Mouse (Mus musculus) thymus, adult 2 months (tissue): Measurements from ENCODE around the gene Mpzl2. TPM values are rescaled to one million over a fixed set of nuclear protein-coding genes. Genes with fewer than 3 reads are reported as not detected.

Experiments
- DNase-seq: peaks from one replicate; pipeline ENCODE4 v3.0.0; 2021
- H3K27ac ChIP-seq: fragments of 200-500 bp; 2 replicates; pipeline ENCODE4 v1.5.1; 2012; ENCODE audit warnings: low read length, control low read depth; ENCODE audit not compliant: control insufficient read depth, insufficient read depth
- H3K27me3 ChIP-seq: fragments of 200-500 bp; 2 replicates; pipeline ENCODE4 v1.6.1; 2012; ENCODE audit warnings: mild to moderate bottlenecking, low read length, moderate library complexity, mixed read lengths; ENCODE audit not compliant: control insufficient read depth, insufficient read depth
- H3K36me3 ChIP-seq: fragments of 200-500 bp; 2 replicates; pipeline ENCODE4 v1.6.1; 2012; ENCODE audit warnings: mild to moderate bottlenecking, low read length, moderate library complexity; ENCODE audit not compliant: control insufficient read depth, insufficient read depth
- H3K4me1 ChIP-seq: fragments of 200-500 bp; replicated peaks from 2 replicates; pipeline ENCODE4 v1.6.1; 2012; ENCODE audit warnings: low read length; ENCODE audit not compliant: control insufficient read depth, insufficient read depth
- H3K4me3 ChIP-seq: fragments of 200-500 bp; 2 replicates; pipeline ENCODE4 v1.5.1; 2012; ENCODE audit warnings: mild to moderate bottlenecking, low read length, control low read depth, moderate library complexity; ENCODE audit not compliant: control insufficient read depth, insufficient read depth
- CTCF ChIP-seq: fragments of 200-500 bp; IDR thresholded peaks from 2 replicates; pipeline ENCODE4 v1.5.1; 2012; ENCODE audit warnings: mild to moderate bottlenecking, control low read depth, low read length, moderate library complexity, borderline replicate concordance; ENCODE audit not compliant: control insufficient read depth, poor library complexity, insufficient read depth; ENCODE audit errors: extremely low read depth
- POLR2A ChIP-seq: fragments of 200-500 bp; IDR thresholded peaks from 2 replicates; pipeline ENCODE4 v1.6.1; 2012; ENCODE audit warnings: mild to moderate bottlenecking, low read length, control low read depth, moderate library complexity; ENCODE audit not compliant: control insufficient read depth, poor library complexity, insufficient read depth; ENCODE audit errors: extremely low read depth
- WGBS: fragments of 180-500 bp; shearing (Covaris S2); methylation state at CpG from one replicate; pipeline ENCODE4 v1.1.7; 2018; 5-methylcytosine and 5-hydroxymethylcytosine counted together
- polyA plus RNA-seq: library from polyadenylated mRNA; depleted of rRNA; stranded (reverse); fragments of >200 nt; gene quantifications from 2 replicates; pipeline ENCODE4 v1.2.3, GENCODE M21; 2012

Gene Mpzl2
- polyA plus RNA-seq, 1 experiment: 11.6 TPM

GRCm38 (mm10) chr9:44999171-44999570, 40.4 kb upstream of the Mpzl2 start:
- WGBS: 51% methylated on average over 6 of the region's 6 CpGs
- no peak for TF ChIP-seq POLR2A
- TF ChIP-seq CTCF: no peak

DNA sequence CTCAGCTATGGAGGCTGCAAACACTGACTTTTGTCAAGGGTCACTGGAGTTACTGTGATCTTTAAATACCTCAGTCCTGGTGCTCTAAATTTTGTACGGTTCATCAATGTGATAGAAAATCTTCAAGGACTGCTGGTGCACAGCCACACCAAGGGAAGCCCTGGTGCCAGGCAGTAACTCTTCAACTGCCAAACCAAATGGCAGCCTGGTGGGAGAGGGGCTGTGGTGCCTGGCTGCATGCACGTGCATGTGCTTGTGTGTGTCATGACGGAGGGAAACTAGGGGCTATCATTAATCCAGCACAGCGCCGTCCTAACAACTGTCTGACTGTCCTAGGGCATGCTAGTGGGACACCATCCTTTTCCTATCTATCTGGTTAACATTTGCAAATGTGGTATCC, 39.8 kb upstream of the Mpzl2 start:
- 67% methylated on average over 5 of the region's 5 CpGs for WGBS
- TF ChIP-seq POLR2A (no peak), CTCF (no peak)
- Histone ChIP-seq H3K27me3 (no peaks in the 10 kb centered on the region), H3K4me1 (peaks cover 36% of the 10 kb centered on the region), H3K27ac (peak overlapping the region; percentile 5; the same call in 1 of the 2 replicates), H3K4me3 (no peak overlapping the region), H3K36me3 (peaks cover 44% of the 10 kb centered on the region)
- no peak for DNase-seq

More at GRCm38 (mm10) chr9:44999171-44999570, 40.4 kb upstream of the Mpzl2 start:
- peaks cover 38% of the 10 kb centered on the region for H3K36me3 ChIP-seq
- peaks cover 36% of the 10 kb centered on the region for H3K4me1 ChIP-seq
- H3K27ac ChIP-seq: peak overlapping the region; percentile 5
- no peak overlapping the region for H3K4me3 ChIP-seq
- no peaks in the 10 kb centered on the region for H3K27me3 ChIP-seq
- no peak for DNase-seq

GRCm38 (mm10) chr9:45000249-45000648, 39.4 kb upstream of the Mpzl2 start:
- H3K4me1 ChIP-seq: peaks cover 34% of the 10 kb centered on the region
- TF ChIP-seq POLR2A: no peak
- TF ChIP-seq CTCF: no peak
- no peak for DNase-seq
- H3K27ac ChIP-seq: no peak overlapping the region
- peaks cover 49% of the 10 kb centered on the region for H3K36me3 ChIP-seq
- H3K4me3 ChIP-seq: no peak overlapping the region
- 100% methylated on average over 3 of the region's 3 CpGs for WGBS
- H3K27me3 ChIP-seq: no peaks in the 10 kb centered on the region

GRCm38 (mm10) chr9:45007404-45007803, 32.2 kb upstream of the Mpzl2 start:
- WGBS: 46% methylated on average over 12 of the region's 12 CpGs

DNA sequence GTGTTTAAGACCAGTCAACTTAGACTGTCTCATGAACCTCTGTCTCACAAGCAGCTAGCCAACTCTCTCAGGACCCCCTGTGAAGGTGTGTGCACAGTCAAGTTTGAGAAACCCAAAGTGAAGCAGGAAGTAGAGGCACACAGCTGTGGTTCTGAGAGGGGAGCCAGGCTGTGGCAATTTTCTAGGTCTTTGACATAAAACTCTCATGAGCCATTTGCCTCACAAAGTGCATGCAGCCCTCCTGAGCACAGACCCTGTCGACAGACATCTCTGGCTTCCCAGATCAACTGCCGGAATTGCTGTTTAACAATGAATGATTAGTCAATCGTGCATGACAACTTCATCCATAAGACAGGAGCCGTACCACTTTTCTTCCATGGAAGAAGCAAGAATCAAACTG, 31.3 kb upstream of the Mpzl2 start:
- TF ChIP-seq POLR2A (peak; percentile 61), CTCF (no peak)
- WGBS: 42% methylated on average over 4 of the region's 4 CpGs
- Histone ChIP-seq H3K27me3 (no peaks in the 10 kb centered on the region), H3K4me3 (peak overlapping the region; percentile 82), H3K36me3 (peaks cover 38% of the 10 kb centered on the region), H3K4me1 (peaks cover 30% of the 10 kb centered on the region), H3K27ac (peak overlapping the region; percentile 96)
- peak; percentile 70 for DNase-seq

More at GRCm38 (mm10) chr9:45007404-45007803, 32.2 kb upstream of the Mpzl2 start:
- no peak for DNase-seq
- Histone ChIP-seq H3K4me3 (peak overlapping the region; percentile 57), H3K27ac (peak overlapping the region; percentile 96), H3K4me1 (peaks cover 30% of the 10 kb centered on the region), H3K27me3 (no peaks in the 10 kb centered on the region), H3K36me3 (peaks cover 47% of the 10 kb centered on the region)
- TF ChIP-seq CTCF (no peak), POLR2A (no peak)

GRCm38 (mm10) chr9:45009180-45010078, 30.2 kb upstream of the Mpzl2 start, which contains the start of gene Cd3e:
Gene Cd3e, minus strand, starts transcription at chr9:45009627.
- 19% methylated on average over 19 of the region's 19 CpGs for WGBS
- Histone ChIP-seq H3K27me3 (no peaks in the 10 kb centered on the region), H3K36me3 (peaks cover 27% of the 10 kb centered on the region), H3K4me1 (peaks cover 30% of the 10 kb centered on the region), H3K27ac (peak within 1 kb of the TSS; percentile 96), H3K4me3 (peak within 1 kb of the TSS; percentile 82)
- peak; percentile 83 for DNase-seq
- TF ChIP-seq POLR2A (peak; percentile 77), CTCF (no peak)
